Mouse (Mus musculus) activated CD4-positive, CD25-positive, alpha-beta regulatory T cell, adult 9 weeks (primary cell): ENCODE data around the gene Fam124a. TPM values are rescaled to one million over a fixed set of nuclear protein-coding genes. Genes with fewer than 3 reads are reported as not detected.

ENCODE experiments used
- polyA plus RNA-seq: library from polyadenylated mRNA; unstranded; fragments of 100-300 nt; shearing (Covaris generic); gene quantifications from one replicate; pipeline ENCODE4 v1.2.1, GENCODE M21; 2017

Gene Fam124a
- not detected for polyA plus RNA-seq

DNA sequence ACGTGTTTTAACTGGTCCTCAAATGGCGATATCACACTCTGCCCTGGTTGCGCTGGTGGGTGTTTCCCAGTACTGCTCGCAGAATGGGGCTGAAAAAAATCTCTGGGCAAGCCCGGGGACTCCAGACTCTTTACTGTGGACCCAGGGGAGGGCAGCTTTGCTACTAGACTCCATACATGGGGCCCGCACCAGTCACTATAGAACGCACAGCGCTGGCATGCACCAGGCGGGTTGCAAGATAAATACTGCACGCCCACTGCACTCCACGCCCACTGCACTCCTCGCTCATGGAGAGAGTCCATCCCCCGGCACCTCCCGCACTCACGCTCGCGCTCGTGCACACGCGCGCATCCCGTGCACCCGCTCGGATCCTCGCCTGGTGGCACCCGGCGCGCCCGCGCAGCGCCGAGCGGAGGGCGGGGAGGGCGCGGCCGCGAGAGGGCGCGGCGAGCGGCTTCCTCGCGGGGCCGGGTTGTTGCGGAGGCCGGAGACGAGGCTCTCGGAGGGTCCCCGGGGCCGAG, at the start of gene Fam124a:
Gene Fam124a (plus strand): TSS at position 429 of the 521 bp plus-strand sequence.

DNA sequence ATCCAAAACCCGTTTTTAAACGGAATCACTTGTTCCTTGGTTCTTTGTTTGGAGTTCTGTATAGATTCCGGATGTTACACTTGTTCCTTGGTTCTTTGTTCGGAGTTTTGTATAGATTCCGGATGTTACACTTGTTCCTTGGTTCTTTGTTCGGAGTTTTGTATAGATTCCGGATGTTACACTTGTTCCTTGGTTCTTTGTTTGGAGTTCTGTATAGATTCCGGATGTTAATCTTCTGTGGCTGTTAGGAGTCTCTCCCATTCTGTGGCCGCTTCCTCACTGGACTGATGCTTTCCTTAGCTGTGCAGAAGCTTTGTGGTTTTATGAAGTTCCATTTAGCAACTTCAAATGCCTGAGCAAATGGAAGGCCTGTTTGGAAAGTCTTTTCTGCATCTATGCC, 11.3 kb downstream of the Fam124a start, which contains the start of gene Gm4131:
Gene Gm4131 (minus strand): TSS at position 101 of the 400 bp plus-strand sequence.

Other genes with a start within 250 kb of the Fam124a start
- not detected for gene Gucy1b2, start 99.4 kb upstream of the Fam124a start, polyA plus RNA-seq
- gene Gm4131, start 11.2 kb downstream of the Fam124a start, polyA plus RNA-seq: not detected
- gene Serpine3, start 107.9 kb downstream of the Fam124a start, polyA plus RNA-seq: not detected
- gene Ints6, start 205.4 kb downstream of the Fam124a start, polyA plus RNA-seq: 81.1 TPM